Comparison of ENCODE assay signal across 8 mouse cellular contexts in genomic region chr7:30873083-30873482, GRCm38 (mm10). TPM values are rescaled to one million over a fixed set of nuclear protein-coding genes. Genes with fewer than 3 reads are reported as not detected.
DNase-seq lines count a peak whose midpoint lies in the region; ATAC-seq lines count a peak whose summit lies in the region.

No protein-coding gene starts in this region.

- H3K4me2 ChIP-seq in intestine, embryonic 15.5 days (replicated peaks): peak overlapping the region; percentile 47

- H3K9ac ChIP-seq in intestine, embryonic 15.5 days: no peak overlapping the region

- H3K9me3 ChIP-seq in intestine, embryonic 15.5 days: no peaks in the 10 kb centered on the region
- no peaks in the 10 kb centered on the region for H3K9me3 ChIP-seq in midbrain, embryonic 10.5 days (replicated peaks)

- ATAC-seq in intestine, embryonic 15.5 days: peak; percentile 56

- intact Hi-C loops in gastrocnemius, postnatal 36 days (cut with DNase I): loop anchor here (5.0 kb wide), 1 partner anchor 99 kb away; the partner anchor contains the start of genes Fam187b and Lsr
- intact Hi-C loops in left cerebral cortex, postnatal 10 days (cut with DNase I): no loop called here

- no peaks in the 10 kb centered on the region for H3K4me1 ChIP-seq in intestine, embryonic 15.5 days (replicated peaks)
- H3K4me1 ChIP-seq in midbrain, embryonic 10.5 days: peaks cover 3% of the 10 kb centered on the region

- peak; percentile 57 for DNase-seq in T-cell, adult 2 months (ENCODE audit: low spot score)
- DNase-seq in cerebellum, postnatal 14 days: peak; percentile 87 to 93
- DNase-seq in gastrocnemius, postnatal 36 days: peak; percentile 36 to 67
- DNase-seq in left cerebral cortex, postnatal 10 days (ENCODE audit: extremely low spot score in 1 of 2, low spot score in 2 of 2): peak; percentile 34 to 85
- peak; percentile 65 for DNase-seq in midbrain, embryonic 10.5 days (ENCODE audit: low spot score)
- peak; percentile 17 to 26 for DNase-seq in right cerebral cortex, postnatal 36 days (ENCODE audit: low spot score in 2 of 2)
- peak; percentile 68 to 72 for DNase-seq in urinary bladder, postnatal 36 days (ENCODE audit: low spot score in 2 of 2)

- no peak overlapping the region for H3K4me3 ChIP-seq in intestine, embryonic 15.5 days (replicated peaks)
- peak overlapping the region; percentile 20; the same call in 1 of the 2 replicates for H3K4me3 ChIP-seq in midbrain, embryonic 10.5 days

- no peaks in the 10 kb centered on the region for H3K36me3 ChIP-seq in intestine, embryonic 15.5 days
- no peaks in the 10 kb centered on the region for H3K36me3 ChIP-seq in midbrain, embryonic 10.5 days

- no peaks in the 10 kb centered on the region for H3K27me3 ChIP-seq in intestine, embryonic 15.5 days (replicated peaks)
- H3K27me3 ChIP-seq in midbrain, embryonic 10.5 days (ENCODE audit: low read depth, poor library complexity, severe bottlenecking): peaks cover 7% of the 10 kb centered on the region; the same call in 1 of the 2 replicates

- WGBS in intestine, embryonic 15.5 days: 19% methylated on average over 15 of the region's 15 CpGs
- 30% methylated on average over 15 of the region's 15 CpGs for WGBS in midbrain, embryonic 10.5 days

- H3K27ac ChIP-seq in intestine, embryonic 15.5 days: no peak overlapping the region
- H3K27ac ChIP-seq in midbrain, embryonic 10.5 days (replicated peaks): no peak overlapping the region

RNA-seq across cellular contexts. Expression of gene Cd22, which starts 7.1 kb away (rescaled TPM):
- not detected for total RNA-seq in gastrocnemius, postnatal 36 days (2021)
- polyA plus RNA-seq in intestine, embryonic 15.5 days (2015; fragmentation: Nextera tagmentation; extraction: Ambion mirVana): 0.38 and 0.59 TPM in 2 replicates
- total RNA-seq in left cerebral cortex, postnatal 10 days (2021): under 1 TPM in 1 of 2 experiments, not detected in 1; 0.28 TPM
- 0.02 TPM in 1 of 2 replicates, not detected in the other for polyA plus RNA-seq in midbrain, embryonic 10.5 days (2016; fragmentation: Nextera tagmentation; extraction: Ambion mirVana)

RNA-seq across cellular contexts. Expression of gene Ffar1, which starts 11.7 kb away (rescaled TPM):
- not detected for total RNA-seq in gastrocnemius, postnatal 36 days (2021)
- polyA plus RNA-seq in intestine, embryonic 15.5 days (2015; fragmentation: Nextera tagmentation; extraction: Ambion mirVana): 0.25 and 0.27 TPM in 2 replicates
- total RNA-seq in left cerebral cortex, postnatal 10 days (2021): not detected
- not detected in 2 replicates for polyA plus RNA-seq in midbrain, embryonic 10.5 days (2016; fragmentation: Nextera tagmentation; extraction: Ambion mirVana)

RNA-seq across cellular contexts. Expression of gene Ffar3, which starts 17.1 kb away (rescaled TPM):
- not detected for total RNA-seq in gastrocnemius, postnatal 36 days (2021)
- 0.54 and 0.83 TPM in 2 replicates for polyA plus RNA-seq in intestine, embryonic 15.5 days (2015; fragmentation: Nextera tagmentation; extraction: Ambion mirVana)
- total RNA-seq in left cerebral cortex, postnatal 10 days (2021): not detected
- polyA plus RNA-seq in midbrain, embryonic 10.5 days (2016; fragmentation: Nextera tagmentation; extraction: Ambion mirVana): not detected in 2 replicates

RNA-seq across cellular contexts. Expression of gene Mag, which starts 41.6 kb away (rescaled TPM):
- 1 to 10 TPM in 1 of 2 experiments, under 1 TPM in 1; 0.41 to 1.0 TPM for total RNA-seq in gastrocnemius, postnatal 36 days (2021)
- polyA plus RNA-seq in intestine, embryonic 15.5 days (2015; fragmentation: Nextera tagmentation; extraction: Ambion mirVana): 0.24 and 0.40 TPM in 2 replicates
- 10 to 100 TPM; 27.0 to 60.7 TPM for total RNA-seq in left cerebral cortex, postnatal 10 days (2021)
- polyA plus RNA-seq in midbrain, embryonic 10.5 days (2016; fragmentation: Nextera tagmentation; extraction: Ambion mirVana): 0.22 and 0.52 TPM in 2 replicates

RNA-seq across cellular contexts. Expression of gene Ffar2, which starts 49.5 kb away (rescaled TPM):
- total RNA-seq in gastrocnemius, postnatal 36 days (2021): under 1 TPM in 1 of 2 experiments, not detected in 1; 0.35 TPM
- 10.9 and 15.5 TPM in 2 replicates for polyA plus RNA-seq in intestine, embryonic 15.5 days (2015; fragmentation: Nextera tagmentation; extraction: Ambion mirVana)
- under 1 TPM in 1 of 2 experiments, not detected in 1; 0.69 TPM for total RNA-seq in left cerebral cortex, postnatal 10 days (2021)
- not detected in 2 replicates for polyA plus RNA-seq in midbrain, embryonic 10.5 days (2016; fragmentation: Nextera tagmentation; extraction: Ambion mirVana)

Comparison
In these comparisons a context has a peak if more than half of its experiments do, and no peak if none do; other contexts are left out.
1. DNase-seq: peak in every context shown above with its lines; median percentile 90 in cerebellum, postnatal 14 days; 70 in urinary bladder, postnatal 36 days; 65 in midbrain, embryonic 10.5 days; 60 in left cerebral cortex, postnatal 10 days; 57 in T-cell, adult 2 months; 52 in gastrocnemius, postnatal 36 days; 22 in right cerebral cortex, postnatal 36 days.